Mouse (Mus musculus): ENCODE results near the gene Sox14. TPM values are rescaled to one million over a fixed set of nuclear protein-coding genes. Genes with fewer than 3 reads are reported as not detected.

The Sox14 gene
- polyA plus RNA-seq, 1 experiment from 2014 or later, result not detected

- no peaks in the 10 kb centered on the region for H3K9me3 ChIP-seq
- H3K9ac ChIP-seq, result no peak overlapping the region
- no peaks in the 10 kb centered on the region for H3K36me3 ChIP-seq
- 42% methylated on average over 7 of the region's 7 CpGs for WGBS
- ATAC-seq, result no peak
- no peak overlapping the region for H3K4me3 ChIP-seq (replicated peaks)
- H3K27me3 ChIP-seq (replicated peaks), result no peaks in the 10 kb centered on the region
- H3K4me1 ChIP-seq (replicated peaks), result no peaks in the 10 kb centered on the region
- H3K27ac ChIP-seq, result no peak overlapping the region
- H3K4me2 ChIP-seq (replicated peaks), result no peak overlapping the region
Measured at GRCm38 (mm10) chr9:99838877-99839276, 37.1 kb downstream of the Sox14 start.

GRCm38 (mm10) chr9:99836707-99837106, 39.3 kb downstream of the Sox14 start:
- H3K9me3 ChIP-seq, result no peaks in the 10 kb centered on the region
- no peak overlapping the region for H3K9ac ChIP-seq
- no peak for ATAC-seq
- no peak overlapping the region for H3K27ac ChIP-seq
- H3K27me3 ChIP-seq (replicated peaks), result no peaks in the 10 kb centered on the region
- H3K4me3 ChIP-seq (replicated peaks), result no peak overlapping the region
- H3K36me3 ChIP-seq, result no peaks in the 10 kb centered on the region
- WGBS, result 95% methylated on average over 12 of the region's 12 CpGs
- no peaks in the 10 kb centered on the region for H3K4me1 ChIP-seq (replicated peaks)
- H3K4me2 ChIP-seq (replicated peaks), result no peak overlapping the region

GRCm38 (mm10) chr9:99835624-99836430, 40.1 kb downstream of the Sox14 start:
- H3K4me1 ChIP-seq (replicated peaks), result no peaks in the 10 kb centered on the region
- no peaks in the 10 kb centered on the region for H3K27me3 ChIP-seq (replicated peaks)
- H3K4me2 ChIP-seq (replicated peaks), result no peak overlapping the region
- H3K9ac ChIP-seq, result no peak overlapping the region
- no peak overlapping the region for H3K4me3 ChIP-seq (replicated peaks)
- no peaks in the 10 kb centered on the region for H3K9me3 ChIP-seq
- WGBS, result 75% methylated on average over 11 of the region's 11 CpGs
- no peak for ATAC-seq
- no peak overlapping the region for H3K27ac ChIP-seq
- no peaks in the 10 kb centered on the region for H3K36me3 ChIP-seq

Other genes starting within 250 kb of the Sox14 start
- gene Dzip1l, start 246.7 kb downstream of the Sox14 start, polyA plus RNA-seq (2015; fragmentation: Nextera tagmentation; extraction: Ambion mirVana), result 11.7 and 13.4 TPM in 2 replicates
- gene Cldn18, start 158.9 kb downstream of the Sox14 start, polyA plus RNA-seq (2015; fragmentation: Nextera tagmentation; extraction: Ambion mirVana), result 2.4 and 4.9 TPM in 2 replicates